Mouse (Mus musculus): Measurements from ENCODE around the gene Kat2b. TPM values are rescaled to one million over a fixed set of nuclear protein-coding genes. Genes with fewer than 3 reads are reported as not detected.

Kat2b gene
- polyA plus RNA-seq, 1 experiment: 8.5 TPM

DNA sequence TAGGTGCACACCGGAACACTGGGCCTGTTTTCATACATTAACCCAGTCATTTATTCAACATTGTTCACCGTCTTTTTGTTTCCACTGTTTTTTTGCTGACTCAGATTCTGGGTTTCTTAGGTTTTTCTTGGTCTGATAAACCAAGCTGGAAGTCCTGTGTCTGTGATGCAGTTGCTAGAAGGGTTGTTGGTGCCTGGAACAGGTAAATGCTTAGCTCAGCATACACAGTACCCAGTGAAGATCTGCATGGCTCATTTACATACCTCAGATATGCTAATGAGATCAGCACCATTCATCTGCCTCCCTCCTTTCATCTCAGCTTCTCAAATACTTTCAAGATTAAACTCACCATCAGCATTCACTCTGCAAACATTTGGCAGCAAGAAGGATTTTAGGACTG is 92.0 kb downstream of the Kat2b start:
- Histone ChIP-seq H3K27me3 (ENCODE audit: control insufficient read depth, insufficient read depth, low read length) (no peaks in the 10 kb centered on the region), H3K4me1 (ENCODE audit: control insufficient read depth, insufficient read depth, insufficient read length, low read length) (no peaks in the 10 kb centered on the region), H3K27ac (ENCODE audit: insufficient read depth, low read depth, low read length) (no peak overlapping the region), H3K4me3 (ENCODE audit: low read depth, low read length) (no peak overlapping the region), H3K36me3 (ENCODE audit: control insufficient read depth, insufficient read depth, low read length) (peaks cover 48% of the 10 kb centered on the region)
- TF ChIP-seq POLR2A (IDR thresholded peaks at IDR 0.05; ENCODE audit: low read depth, low read length) (no peak), CTCF (IDR thresholded peaks at IDR 0.05; ENCODE audit: extremely low read depth, insufficient read length, insufficient replicate concordance, low read depth, low read length) (no peak)
- 95% methylated on average over 2 of the region's 2 CpGs for WGBS

DNA sequence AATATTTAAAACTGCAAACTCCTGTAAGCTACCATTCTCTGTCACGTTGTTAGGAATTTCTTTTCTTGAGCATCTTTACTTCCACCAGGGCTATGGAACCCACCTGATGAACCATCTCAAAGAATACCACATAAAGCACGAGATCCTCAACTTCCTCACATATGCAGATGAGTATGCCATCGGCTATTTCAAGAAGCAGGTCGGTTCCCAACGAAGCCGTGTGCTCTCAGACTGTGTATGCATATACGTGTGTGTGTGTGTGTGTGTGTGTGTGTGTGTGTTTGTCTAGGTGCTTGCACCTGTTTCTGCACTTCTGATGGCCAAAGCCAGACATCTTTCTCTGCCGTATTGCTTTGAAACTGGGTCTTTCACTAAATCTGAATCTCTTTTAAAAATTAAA is 92.6 kb downstream of the Kat2b start:
- H3K27me3 ChIP-seq (ENCODE audit: control insufficient read depth, insufficient read depth, low read length): no peaks in the 10 kb centered on the region

DNA sequence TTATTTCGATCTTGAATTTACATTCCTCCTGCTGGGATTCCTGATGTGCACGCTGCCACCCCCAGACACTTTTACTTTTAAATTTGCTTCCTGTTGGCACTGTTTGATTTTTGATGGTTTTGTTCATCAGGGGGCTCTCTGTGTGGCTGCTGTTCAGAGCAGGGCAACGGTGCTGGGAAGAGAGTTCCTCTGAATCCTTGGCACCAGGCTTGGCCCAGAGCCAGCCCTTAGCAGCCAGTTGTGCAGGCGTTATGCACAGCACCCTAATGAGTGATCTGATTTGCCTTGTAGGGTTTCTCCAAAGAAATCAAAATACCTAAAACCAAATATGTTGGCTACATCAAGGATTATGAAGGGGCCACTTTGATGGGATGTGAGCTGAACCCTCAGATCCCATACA is 93.1 kb downstream of the Kat2b start:
- H3K4me3 ChIP-seq (ENCODE audit: low read depth, low read length): no peak overlapping the region
- no peak for TF ChIP-seq POLR2A (IDR thresholded peaks at IDR 0.05; ENCODE audit: low read depth, low read length)
- TF ChIP-seq CTCF (IDR thresholded peaks at IDR 0.05; ENCODE audit: extremely low read depth, insufficient read length, insufficient replicate concordance, low read depth, low read length): no peak
- no peaks in the 10 kb centered on the region for H3K27me3 ChIP-seq (ENCODE audit: control insufficient read depth, insufficient read depth, low read length)
- 76% methylated on average over 4 of the region's 4 CpGs for WGBS
- no peak overlapping the region for H3K27ac ChIP-seq (ENCODE audit: insufficient read depth, low read depth, low read length)
- H3K36me3 ChIP-seq (ENCODE audit: control insufficient read depth, insufficient read depth, low read length): peaks cover 44% of the 10 kb centered on the region
- no peaks in the 10 kb centered on the region for H3K4me1 ChIP-seq (ENCODE audit: control insufficient read depth, insufficient read depth, insufficient read length, low read length)

More for the DNA sequence above, 92.6 kb downstream of the Kat2b start:
- TF ChIP-seq POLR2A (IDR thresholded peaks at IDR 0.05; ENCODE audit: low read depth, low read length) (no peak), CTCF (IDR thresholded peaks at IDR 0.05; ENCODE audit: extremely low read depth, insufficient read length, insufficient replicate concordance, low read depth, low read length) (no peak)
- 91% methylated on average over 8 of the region's 8 CpGs for WGBS
- Histone ChIP-seq H3K4me3 (ENCODE audit: low read depth, low read length) (no peak overlapping the region), H3K4me1 (ENCODE audit: control insufficient read depth, insufficient read depth, insufficient read length, low read length) (no peaks in the 10 kb centered on the region), H3K36me3 (ENCODE audit: control insufficient read depth, insufficient read depth, low read length) (peaks cover 46% of the 10 kb centered on the region), H3K27ac (ENCODE audit: insufficient read depth, low read depth, low read length) (no peak overlapping the region)

DNA sequence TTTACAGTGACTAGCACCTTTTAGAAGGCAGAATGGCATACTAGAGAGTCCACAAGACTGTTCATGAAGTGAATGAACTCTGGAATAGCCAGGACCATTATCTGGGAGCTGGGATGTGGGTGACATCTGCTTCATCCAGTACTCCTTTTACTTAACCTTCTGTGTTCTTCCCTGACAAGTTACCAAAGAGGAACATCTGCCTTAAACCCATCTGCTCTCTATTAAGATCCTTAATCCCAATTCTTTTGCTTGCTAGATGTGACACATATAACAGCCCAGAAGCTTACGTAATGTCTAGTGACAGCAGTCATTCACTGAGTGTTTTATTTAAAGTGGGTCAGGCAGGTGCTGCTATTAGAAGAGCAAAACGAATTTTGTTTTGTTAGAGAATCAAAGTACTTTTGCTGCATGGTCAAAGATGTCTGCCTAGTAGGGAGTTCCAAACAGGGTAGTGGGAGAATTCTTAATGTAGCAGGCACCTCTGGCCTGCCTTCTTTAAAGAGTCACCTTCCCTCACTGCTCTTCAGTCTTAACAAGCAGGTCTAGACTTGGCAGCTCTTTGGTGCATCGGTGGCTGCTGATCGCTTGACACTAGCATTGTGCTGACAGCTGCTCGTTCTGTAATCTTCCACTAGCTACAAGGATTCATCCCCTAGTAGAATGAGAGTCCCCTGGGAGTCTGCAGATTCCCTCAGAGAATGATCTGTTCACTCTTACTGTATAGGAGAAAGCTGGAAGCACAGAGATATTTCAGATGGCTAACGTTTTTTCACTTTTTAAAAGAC is 94.6 kb downstream of the Kat2b start:
- TF ChIP-seq POLR2A (IDR thresholded peaks at IDR 0.05; ENCODE audit: low read depth, low read length): no peak
- no peak for TF ChIP-seq CTCF (IDR thresholded peaks at IDR 0.05; ENCODE audit: extremely low read depth, insufficient read length, insufficient replicate concordance, low read depth, low read length)
- Histone ChIP-seq H3K27ac (ENCODE audit: insufficient read depth, low read depth, low read length) (no peak overlapping the region), H3K4me3 (ENCODE audit: low read depth, low read length) (no peak overlapping the region), H3K36me3 (ENCODE audit: control insufficient read depth, insufficient read depth, low read length) (peaks cover 44% of the 10 kb centered on the region), H3K27me3 (ENCODE audit: control insufficient read depth, insufficient read depth, low read length) (no peaks in the 10 kb centered on the region), H3K4me1 (ENCODE audit: control insufficient read depth, insufficient read depth, insufficient read length, low read length) (no peaks in the 10 kb centered on the region)
- WGBS: 84% methylated on average over 6 of the region's 6 CpGs

DNA sequence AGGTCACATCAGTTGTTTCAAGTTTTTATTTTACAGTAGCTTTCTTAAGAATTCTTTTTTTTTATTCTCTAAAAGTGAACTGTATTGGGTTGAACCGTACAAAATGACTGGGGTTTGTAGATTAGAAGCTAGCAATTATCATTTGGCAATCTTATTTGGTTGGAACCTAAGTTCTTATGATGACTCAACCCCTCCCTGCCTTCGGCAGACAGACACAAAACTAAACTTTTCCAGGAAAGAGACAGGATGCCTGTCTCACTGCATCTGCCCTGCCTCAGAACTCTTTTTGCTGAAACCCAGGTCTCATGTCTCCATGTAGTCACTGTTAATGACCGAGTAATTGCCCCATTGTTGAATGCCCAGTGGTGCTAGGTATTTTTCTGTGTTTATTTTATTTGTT is 97.6 kb downstream of the Kat2b start:
- H3K36me3 ChIP-seq (ENCODE audit: control insufficient read depth, insufficient read depth, low read length): peaks cover 44% of the 10 kb centered on the region
- no peak overlapping the region for H3K27ac ChIP-seq (ENCODE audit: insufficient read depth, low read depth, low read length)
- TF ChIP-seq CTCF (IDR thresholded peaks at IDR 0.05; ENCODE audit: extremely low read depth, insufficient read length, insufficient replicate concordance, low read depth, low read length): no peak
- no peak for TF ChIP-seq POLR2A (IDR thresholded peaks at IDR 0.05; ENCODE audit: low read depth, low read length)
- 82% methylated on average over 3 of the region's 3 CpGs for WGBS
- H3K4me1 ChIP-seq (ENCODE audit: control insufficient read depth, insufficient read depth, insufficient read length, low read length): no peaks in the 10 kb centered on the region
- no peak overlapping the region for H3K4me3 ChIP-seq (ENCODE audit: low read depth, low read length)
- H3K27me3 ChIP-seq (ENCODE audit: control insufficient read depth, insufficient read depth, low read length): no peaks in the 10 kb centered on the region

DNA sequence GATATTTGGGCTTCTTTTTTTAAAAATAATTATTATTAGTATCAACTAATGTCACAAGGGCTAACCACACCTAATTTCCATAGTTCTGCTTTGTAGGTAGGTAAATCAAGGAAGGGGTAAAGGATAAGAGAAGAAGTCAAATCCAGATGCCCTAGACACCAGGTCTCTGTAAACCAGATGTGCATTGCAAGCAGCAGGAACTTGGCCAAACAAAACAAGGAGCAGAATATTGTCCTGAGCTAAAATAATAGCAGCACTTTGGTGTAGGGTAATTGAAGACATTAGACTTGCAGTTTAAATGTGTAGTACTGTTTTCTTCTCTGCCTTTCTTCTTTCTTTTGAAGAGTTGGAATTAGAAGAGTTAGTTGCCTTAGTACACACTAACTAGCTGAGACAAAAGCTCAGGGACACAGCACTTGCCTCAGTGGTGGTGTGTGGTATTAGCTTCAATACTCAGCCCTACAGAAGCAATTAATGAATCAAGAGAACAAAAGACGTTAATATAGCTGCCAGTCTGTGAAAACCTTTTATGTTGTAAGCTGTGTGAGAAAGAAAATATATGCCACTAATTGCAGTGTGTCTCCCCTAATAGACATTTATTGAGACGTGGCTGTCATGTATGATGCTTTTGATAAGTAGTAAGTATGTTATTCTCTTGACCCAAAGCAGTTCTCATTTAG is 98.2 kb downstream of the Kat2b start:
- H3K4me3 ChIP-seq (ENCODE audit: low read depth, low read length): no peak overlapping the region
- no peak overlapping the region for H3K27ac ChIP-seq (ENCODE audit: insufficient read depth, low read depth, low read length)
- H3K36me3 ChIP-seq (ENCODE audit: control insufficient read depth, insufficient read depth, low read length): peaks cover 43% of the 10 kb centered on the region
- H3K27me3 ChIP-seq (ENCODE audit: control insufficient read depth, insufficient read depth, low read length): no peaks in the 10 kb centered on the region
- no peaks in the 10 kb centered on the region for H3K4me1 ChIP-seq (ENCODE audit: control insufficient read depth, insufficient read depth, insufficient read length, low read length)
- whole genome bisulfite sequencing: 87% methylated on average over 2 of the region's 2 CpGs
- TF ChIP-seq CTCF (IDR thresholded peaks at IDR 0.05; ENCODE audit: extremely low read depth, insufficient read length, insufficient replicate concordance, low read depth, low read length) (no peak), POLR2A (IDR thresholded peaks at IDR 0.05; ENCODE audit: low read depth, low read length) (no peak)

DNA sequence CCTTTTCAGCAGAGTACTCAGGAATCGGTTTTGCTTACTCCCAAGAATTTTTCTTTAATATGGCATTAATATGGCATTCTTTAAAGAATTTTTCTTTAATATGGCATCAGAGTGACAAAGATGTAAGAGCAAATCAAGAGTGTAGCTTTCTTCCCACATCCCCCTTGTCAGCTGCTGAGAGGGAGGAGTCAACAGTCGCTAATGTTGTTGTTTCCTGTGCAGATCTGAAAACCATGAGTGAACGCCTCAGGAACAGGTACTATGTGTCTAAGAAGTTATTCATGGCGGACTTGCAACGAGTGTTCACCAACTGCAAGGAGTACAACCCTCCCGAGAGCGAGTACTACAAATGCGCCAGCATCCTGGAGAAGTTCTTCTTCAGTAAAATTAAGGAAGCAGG is 103.8 kb downstream of the Kat2b start:
- TF ChIP-seq CTCF (IDR thresholded peaks at IDR 0.05; ENCODE audit: extremely low read depth, insufficient read length, insufficient replicate concordance, low read depth, low read length): no peak
- no peak for TF ChIP-seq POLR2A (IDR thresholded peaks at IDR 0.05; ENCODE audit: low read depth, low read length)
- Histone ChIP-seq H3K4me1 (ENCODE audit: control insufficient read depth, insufficient read depth, insufficient read length, low read length) (no peaks in the 10 kb centered on the region), H3K36me3 (ENCODE audit: control insufficient read depth, insufficient read depth, low read length) (peaks cover 41% of the 10 kb centered on the region), H3K4me3 (ENCODE audit: low read depth, low read length) (no peak overlapping the region), H3K27ac (ENCODE audit: insufficient read depth, low read depth, low read length) (no peak overlapping the region), H3K27me3 (ENCODE audit: control insufficient read depth, insufficient read depth, low read length) (no peaks in the 10 kb centered on the region)
- WGBS: 91% methylated on average over 8 of the region's 8 CpGs

All from small intestine, adult 2 months (tissue).